Mouse (Mus musculus) bone marrow, adult 2 months (tissue): Measurements from ENCODE around the gene Asgr1.

Experiments
- CTCF ChIP-seq: fragments of 200-500 bp; IDR thresholded peaks from 2 replicates; pipeline ENCODE4 v1.5.1; 2011; ENCODE audit warnings: low read length, control low read depth; ENCODE audit not compliant: control insufficient read depth, insufficient read depth
- POLR2A ChIP-seq: fragments of 200-500 bp; IDR thresholded peaks from 2 replicates; pipeline ENCODE4 v1.6.1; 2011; ENCODE audit warnings: low read depth, mild to moderate bottlenecking, control low read depth, low read length, borderline replicate concordance; ENCODE audit not compliant: control insufficient read depth

GRCm38 (mm10) chr11:70018131-70018990, 35.5 kb upstream of the Asgr1 start:
- TF ChIP-seq POLR2A = no peak
- no peak for TF ChIP-seq CTCF
